Mouse (Mus musculus) cerebellum, adult 9-10 months (tissue): Measurements from ENCODE around the gene Sirt1.
"Not testable (repeated sequence)": the region's sequence is repeated elsewhere in the genome, so short reads cannot be mapped to it uniquely, and the experiment has no call there.

ENCODE experiments used
- DNase-seq: peaks from one replicate; pipeline ENCODE4 v3.0.0; 2022

The Sirt1 gene

GRCm38 (mm10) chr10:63381498-63382280, at the start of gene Sirt1:
Gene Sirt1, minus strand, starts transcription at chr10:63381704.
- DNase-seq, result no peak

- peak; percentile 93 for DNase-seq
Measured at GRCm38 (mm10) chr10:63429785-63430305, 48.3 kb upstream of the Sirt1 start, which contains the start of gene Ctnna3. Gene Ctnna3, plus strand, starts transcription at chr10:63430098.

- peak; percentile 99 for DNase-seq
Measured at GRCm38 (mm10) chr10:63429380-63429779, 47.9 kb upstream of the Sirt1 start.

- DNase-seq, result no peak
Measured at GRCm38 (mm10) chr10:63429023-63429340, 47.5 kb upstream of the Sirt1 start.

GRCm38 (mm10) chr10:63428243-63429022, 46.9 kb upstream of the Sirt1 start:
- peak; percentile 49 for DNase-seq

GRCm38 (mm10) chr10:63427146-63427545, 45.6 kb upstream of the Sirt1 start:
- no peak for DNase-seq

- DNase-seq, result no peak
Measured at GRCm38 (mm10) chr10:63424475-63424814, 42.9 kb upstream of the Sirt1 start.

GRCm38 (mm10) chr10:63423591-63424474, 42.3 kb upstream of the Sirt1 start:
- DNase-seq, result no peak

- no peak for DNase-seq
Measured at GRCm38 (mm10) chr10:63422736-63422992, 41.2 kb upstream of the Sirt1 start.

- DNase-seq, result no peak
Measured at GRCm38 (mm10) chr10:63421739-63422735, 40.5 kb upstream of the Sirt1 start, which contains the start of gene Gm7075. Gene Gm7075, minus strand, starts transcription at chr10:63421789.

GRCm38 (mm10) chr10:63417061-63417460, 35.6 kb upstream of the Sirt1 start:
- DNase-seq, result no peak

GRCm38 (mm10) chr10:63415850-63416249, 34.3 kb upstream of the Sirt1 start:
- no peak for DNase-seq

GRCm38 (mm10) chr10:63415287-63415686, 33.8 kb upstream of the Sirt1 start:
- DNase-seq, result no peak

- DNase-seq, result no peak
Measured at GRCm38 (mm10) chr10:63412756-63413155, 31.3 kb upstream of the Sirt1 start.

GRCm38 (mm10) chr10:63411674-63412073, 30.2 kb upstream of the Sirt1 start:
- DNase-seq, result not testable (repeated sequence)

GRCm38 (mm10) chr10:63410162-63410956, 28.9 kb upstream of the Sirt1 start:
- no peak for DNase-seq

- DNase-seq, result no peak
Measured at GRCm38 (mm10) chr10:63403636-63404035, 22.1 kb upstream of the Sirt1 start.

- peak; percentile 80 for DNase-seq
Measured at GRCm38 (mm10) chr10:63402731-63403504, 21.4 kb upstream of the Sirt1 start.

- DNase-seq, result no peak
Measured at GRCm38 (mm10) chr10:63396963-63397362, 15.5 kb upstream of the Sirt1 start.

GRCm38 (mm10) chr10:63388948-63389347, 7.4 kb upstream of the Sirt1 start:
- DNase-seq, result no peak
